23 mouse cellular contexts compared by ENCODE assay signal in genomic region chr4:101329060-101329459, GRCm38 (mm10).
DNase-seq lines count a peak whose midpoint lies in the region; ATAC-seq and TF ChIP-seq lines count a peak whose summit lies in the region.
"Had no signal": no experiment of that assay in that cellular context is flagged by ENCODE, and none has a peak within 500 bp of the region (broad histone marks: within the 10 kb centered on the region; RNA-seq: fewer than 3 reads in every experiment).

No protein-coding gene starts in this region.

- no peaks in the 10 kb centered on the region for H3K36me3 ChIP-seq in forebrain, embryonic 13.5 days (ENCODE audit: poor library complexity, severe bottlenecking)
- no peaks in the 10 kb centered on the region for H3K36me3 ChIP-seq in intestine, embryonic 16.5 days (ENCODE audit: control insufficient read depth, insufficient read depth, low read length)
- H3K36me3 ChIP-seq in thymus, adult 2 months (ENCODE audit: control insufficient read depth, insufficient read depth, low read length) = no peaks in the 10 kb centered on the region
- H3K36me3 ChIP-seq: embryonic facial prominence, embryonic 12.5 days; heart, embryonic 15.5 days; kidney, embryonic 15.5 days; midbrain, embryonic 15.5 days had no signal

- H3K4me3 ChIP-seq in forebrain, embryonic 13.5 days = no peak overlapping the region
- H3K4me3 ChIP-seq in intestine, embryonic 16.5 days (ENCODE audit: low read length) = no peak overlapping the region
- H3K4me3 ChIP-seq in thymus, adult 2 months (ENCODE audit: control insufficient read depth, insufficient read depth, low read length) = no peak overlapping the region
- H3K4me3 ChIP-seq: embryonic facial prominence, embryonic 12.5 days; heart, embryonic 15.5 days; kidney, embryonic 15.5 days; megakaryocyte, embryonic 14.5 days; midbrain, embryonic 15.5 days; myocyte had no signal

- H3K9me3 ChIP-seq in forebrain, embryonic 13.5 days (replicated peaks) = no peaks in the 10 kb centered on the region
- H3K9me3 ChIP-seq in intestine, embryonic 16.5 days (ENCODE audit: control insufficient read depth, low read length) = no peaks in the 10 kb centered on the region
- H3K9me3 ChIP-seq: embryonic facial prominence, embryonic 12.5 days; heart, embryonic 15.5 days; kidney, embryonic 15.5 days; megakaryocyte, embryonic 14.5 days; midbrain, embryonic 15.5 days had no signal

- peak; percentile 32 for ATAC-seq in CD4-positive, CD25-positive, alpha-beta regulatory T cell, adult 4 months
- peak; percentile 78 for ATAC-seq in common myeloid progenitor, adult 5-6 weeks (replicated peaks; ENCODE audit: low read depth, poor library complexity, severe bottlenecking)
- ATAC-seq in forebrain, embryonic 13.5 days = no peak
- ATAC-seq in intestine, embryonic 16.5 days = no peak
- ATAC-seq: activated CD4-positive, CD25-positive, alpha-beta regulatory T cell, adult 4 months; midbrain, embryonic 15.5 days had no signal

- DNase-seq in 416B (ENCODE audit: low read depth) = peak; percentile 65
- DNase-seq in naive thymus-derived CD4-positive, alpha-beta T cell, adult 2 months (ENCODE audit: low read depth) = peak; percentile 53
- DNase-seq in thymus, adult 2 months = no peak
- DNase-seq: adrenal gland, adult 8-10 months; cerebellum, adult 18-20 months; cerebellum, postnatal 14 days; gastrocnemius, postnatal 36 days; heart, postnatal 4 days; kidney, adult 11 months; lung, adult 18-20 months; lung, postnatal 14 days; thymus, adult 18-20 months had no signal

- no peak overlapping the region for H3K9ac ChIP-seq in forebrain, embryonic 13.5 days
- no peak overlapping the region for H3K9ac ChIP-seq in intestine, embryonic 16.5 days (ENCODE audit: low read depth, low read length)
- H3K9ac ChIP-seq: embryonic facial prominence, embryonic 12.5 days; heart, embryonic 15.5 days; kidney, embryonic 15.5 days; midbrain, embryonic 15.5 days had no signal

- 0 out of 2 replicates have a peak, but pooled peaks cover 3% of the 10 kb centered on the region for H3K4me1 ChIP-seq in forebrain, embryonic 13.5 days
- no peaks in the 10 kb centered on the region for H3K4me1 ChIP-seq in intestine, embryonic 16.5 days (ENCODE audit: control insufficient read depth, insufficient read depth, low read length)
- peaks cover 8% of the 10 kb centered on the region for H3K4me1 ChIP-seq in thymus, adult 2 months (replicated peaks; ENCODE audit: control insufficient read depth, insufficient read depth, low read length)
- H3K4me1 ChIP-seq: heart, embryonic 15.5 days; midbrain, embryonic 15.5 days had no signal

- 91% methylated on average over 7 of the region's 7 CpGs for WGBS in forebrain, embryonic 13.5 days
- 86% methylated on average over 7 of the region's 7 CpGs for WGBS in intestine, embryonic 16.5 days
- 40% methylated on average over 7 of the region's 7 CpGs for WGBS in thymus, adult 2 months

- H3K27me3 ChIP-seq in forebrain, embryonic 13.5 days = no peaks in the 10 kb centered on the region
- H3K27me3 ChIP-seq in intestine, embryonic 16.5 days (replicated peaks; ENCODE audit: control insufficient read depth, insufficient read depth, low read length) = no peaks in the 10 kb centered on the region
- H3K27me3 ChIP-seq in thymus, adult 2 months (ENCODE audit: control insufficient read depth, insufficient read depth, low read length) = no peaks in the 10 kb centered on the region
- H3K27me3 ChIP-seq: embryonic facial prominence, embryonic 12.5 days; heart, embryonic 15.5 days; kidney, embryonic 15.5 days; megakaryocyte, embryonic 14.5 days; midbrain, embryonic 15.5 days had no signal

- no peak for TF ChIP-seq POLR2A in thymus, adult 2 months (IDR thresholded peaks at IDR 0.05; ENCODE audit: control insufficient read depth, extremely low read depth, insufficient read depth, low read length, poor library complexity)

- TF ChIP-seq CTCF in thymus, adult 2 months (IDR thresholded peaks at IDR 0.05; ENCODE audit: borderline replicate concordance, control insufficient read depth, extremely low read depth, insufficient read depth, low read length, poor library complexity) = no peak

- no peak overlapping the region for H3K27ac ChIP-seq in forebrain, embryonic 13.5 days
- H3K27ac ChIP-seq in intestine, embryonic 16.5 days (ENCODE audit: low read length) = no peak overlapping the region
- H3K27ac ChIP-seq in thymus, adult 2 months (ENCODE audit: control insufficient read depth, insufficient read depth, low read length) = no peak overlapping the region
- H3K27ac ChIP-seq: embryonic facial prominence, embryonic 12.5 days; heart, embryonic 15.5 days; kidney, embryonic 15.5 days; midbrain, embryonic 15.5 days had no signal

- H3K4me2 ChIP-seq in forebrain, embryonic 13.5 days = no peak overlapping the region
- H3K4me2 ChIP-seq in intestine, embryonic 16.5 days (ENCODE audit: low read depth, low read length) = no peak overlapping the region
- H3K4me2 ChIP-seq: embryonic facial prominence, embryonic 12.5 days; heart, embryonic 15.5 days; kidney, embryonic 15.5 days; midbrain, embryonic 15.5 days had no signal

Comparison
In these comparisons a context has a peak if more than half of its experiments do, and no peak if none do; other contexts are left out.
1. ATAC-seq: peak in CD4-positive, CD25-positive, alpha-beta regulatory T cell, adult 4 months (single experiment) and common myeloid progenitor, adult 5-6 weeks (single experiment); none in forebrain, embryonic 13.5 days (single experiment) and intestine, embryonic 16.5 days (single experiment).